Mouse (Mus musculus): ENCODE results near the gene Gpr179. TPM values are rescaled to one million over a fixed set of nuclear protein-coding genes. Genes with fewer than 3 reads are reported as not detected.
"Not testable (repeated sequence)": the region's sequence is repeated elsewhere in the genome, so short reads cannot be mapped to it uniquely, and the experiment has no call there.

Gpr179 gene
- polyA plus RNA-seq, 1 experiment from 2014 or later: 0.05 TPM

- 60% methylated on average over 14 of the region's 14 CpGs for WGBS
- peaks cover 29% of the 10 kb centered on the region for H3K4me1 ChIP-seq
- no peak overlapping the region for H3K4me3 ChIP-seq (replicated peaks)
- no peak for ATAC-seq (ENCODE audit: insufficient number of reproducible peaks, low FRiP score, low TSS enrichment, low read depth)
- H3K9me3 ChIP-seq (replicated peaks): no peaks in the 10 kb centered on the region
- no peaks in the 10 kb centered on the region; the same call in 1 of the 2 replicates for H3K27me3 ChIP-seq
- no peaks in the 10 kb centered on the region for H3K36me3 ChIP-seq
- H3K9ac ChIP-seq: no peak overlapping the region
- H3K4me2 ChIP-seq (replicated peaks): no peak overlapping the region
- H3K27ac ChIP-seq (replicated peaks): no peak overlapping the region
Observed at GRCm38 (mm10) chr11:97336751-97337345, 15.0 kb downstream of the Gpr179 start.

GRCm38 (mm10) chr11:97336238-97336637, 15.6 kb downstream of the Gpr179 start:
- H3K4me3 ChIP-seq (replicated peaks): no peak overlapping the region
- no peak overlapping the region for H3K27ac ChIP-seq (replicated peaks)
- no peaks in the 10 kb centered on the region for H3K36me3 ChIP-seq
- ATAC-seq (ENCODE audit: insufficient number of reproducible peaks, low FRiP score, low TSS enrichment, low read depth): no peak
- no peak overlapping the region for H3K9ac ChIP-seq
- no peaks in the 10 kb centered on the region; the same call in 1 of the 2 replicates for H3K27me3 ChIP-seq
- H3K9me3 ChIP-seq (replicated peaks): no peaks in the 10 kb centered on the region
- 44% methylated on average over 6 of the region's 6 CpGs for WGBS
- H3K4me1 ChIP-seq: peaks cover 29% of the 10 kb centered on the region
- no peak overlapping the region for H3K4me2 ChIP-seq (replicated peaks)

DNA sequence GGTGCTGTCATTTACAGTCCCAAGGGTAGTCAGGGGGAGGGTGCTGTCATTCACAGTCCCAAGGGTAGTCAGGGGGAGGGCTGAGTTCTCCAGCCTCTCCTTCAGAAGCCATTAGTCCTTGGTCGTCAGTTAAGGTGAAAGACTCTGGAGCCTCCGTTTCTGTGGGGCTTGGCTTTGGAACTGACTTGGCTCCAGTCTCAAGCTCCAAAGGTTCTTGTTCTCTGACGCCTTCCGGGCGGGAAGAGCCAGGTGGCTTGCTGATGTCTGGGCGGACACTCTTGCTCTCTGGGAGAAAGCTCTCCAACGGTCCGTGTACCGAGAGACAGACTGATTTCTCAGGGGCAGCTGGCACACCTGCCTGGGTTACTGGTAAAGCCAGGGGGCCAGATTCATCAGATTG, 17.5 kb downstream of the Gpr179 start:
- ATAC-seq (ENCODE audit: insufficient number of reproducible peaks, low FRiP score, low TSS enrichment, low read depth): no peak
- H3K4me2 ChIP-seq (replicated peaks): no peak overlapping the region
- H3K4me1 ChIP-seq: peaks cover 29% of the 10 kb centered on the region
- no peak overlapping the region for H3K27ac ChIP-seq (replicated peaks)
- no peaks in the 10 kb centered on the region for H3K9me3 ChIP-seq (replicated peaks)
- peaks cover 11% of the 10 kb centered on the region for H3K36me3 ChIP-seq
- no peak overlapping the region for H3K9ac ChIP-seq
- WGBS: 87% methylated on average over 9 of the region's 9 CpGs
- H3K27me3 ChIP-seq: no peaks in the 10 kb centered on the region; the same call in 1 of the 2 replicates
- no peak overlapping the region for H3K4me3 ChIP-seq (replicated peaks)

DNA sequence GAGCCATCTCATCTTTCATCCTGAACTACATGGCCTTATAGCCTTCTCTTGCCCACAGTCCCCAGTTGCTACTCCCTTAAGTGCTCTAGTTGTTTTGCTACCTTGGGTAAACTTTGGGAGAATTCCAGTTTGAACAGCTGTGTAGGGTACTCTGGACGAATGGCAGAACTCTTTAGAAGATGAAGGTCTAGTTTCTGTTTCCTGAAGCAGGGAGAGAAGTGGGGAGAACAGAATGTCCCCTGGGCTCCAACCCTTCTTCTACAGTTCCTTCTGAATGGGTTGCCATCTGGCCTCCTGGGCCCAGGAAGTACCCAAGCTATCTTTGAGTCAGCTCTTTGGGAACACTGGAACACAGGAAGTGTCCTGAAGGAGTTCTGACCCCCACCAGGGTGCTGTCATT, 18.0 kb downstream of the Gpr179 start:
- Histone ChIP-seq H3K36me3 (peaks cover 16% of the 10 kb centered on the region), H3K4me2 (replicated peaks) (no peak overlapping the region), H3K4me1 (peaks cover 28% of the 10 kb centered on the region), H3K4me3 (replicated peaks) (no peak overlapping the region), H3K27ac (replicated peaks) (no peak overlapping the region), H3K9ac (no peak overlapping the region), H3K9me3 (replicated peaks) (no peaks in the 10 kb centered on the region), H3K27me3 (no peaks in the 10 kb centered on the region; the same call in 1 of the 2 replicates)
- no peak for ATAC-seq (ENCODE audit: insufficient number of reproducible peaks, low FRiP score, low TSS enrichment, low read depth)
- WGBS: 41% methylated on average over 1 of the region's 1 CpGs

GRCm38 (mm10) chr11:97333044-97333443, 18.8 kb downstream of the Gpr179 start:
- no peak overlapping the region for H3K4me3 ChIP-seq (replicated peaks)
- H3K9me3 ChIP-seq (replicated peaks): no peaks in the 10 kb centered on the region
- 51% methylated on average over 9 of the region's 9 CpGs for WGBS
- no peak overlapping the region for H3K27ac ChIP-seq (replicated peaks)
- peaks cover 23% of the 10 kb centered on the region for H3K36me3 ChIP-seq
- no peak overlapping the region for H3K4me2 ChIP-seq (replicated peaks)
- H3K27me3 ChIP-seq: no peaks in the 10 kb centered on the region; the same call in 1 of the 2 replicates
- H3K9ac ChIP-seq: no peak overlapping the region
- ATAC-seq (ENCODE audit: insufficient number of reproducible peaks, low FRiP score, low TSS enrichment, low read depth): no peak
- peaks cover 20% of the 10 kb centered on the region for H3K4me1 ChIP-seq

DNA sequence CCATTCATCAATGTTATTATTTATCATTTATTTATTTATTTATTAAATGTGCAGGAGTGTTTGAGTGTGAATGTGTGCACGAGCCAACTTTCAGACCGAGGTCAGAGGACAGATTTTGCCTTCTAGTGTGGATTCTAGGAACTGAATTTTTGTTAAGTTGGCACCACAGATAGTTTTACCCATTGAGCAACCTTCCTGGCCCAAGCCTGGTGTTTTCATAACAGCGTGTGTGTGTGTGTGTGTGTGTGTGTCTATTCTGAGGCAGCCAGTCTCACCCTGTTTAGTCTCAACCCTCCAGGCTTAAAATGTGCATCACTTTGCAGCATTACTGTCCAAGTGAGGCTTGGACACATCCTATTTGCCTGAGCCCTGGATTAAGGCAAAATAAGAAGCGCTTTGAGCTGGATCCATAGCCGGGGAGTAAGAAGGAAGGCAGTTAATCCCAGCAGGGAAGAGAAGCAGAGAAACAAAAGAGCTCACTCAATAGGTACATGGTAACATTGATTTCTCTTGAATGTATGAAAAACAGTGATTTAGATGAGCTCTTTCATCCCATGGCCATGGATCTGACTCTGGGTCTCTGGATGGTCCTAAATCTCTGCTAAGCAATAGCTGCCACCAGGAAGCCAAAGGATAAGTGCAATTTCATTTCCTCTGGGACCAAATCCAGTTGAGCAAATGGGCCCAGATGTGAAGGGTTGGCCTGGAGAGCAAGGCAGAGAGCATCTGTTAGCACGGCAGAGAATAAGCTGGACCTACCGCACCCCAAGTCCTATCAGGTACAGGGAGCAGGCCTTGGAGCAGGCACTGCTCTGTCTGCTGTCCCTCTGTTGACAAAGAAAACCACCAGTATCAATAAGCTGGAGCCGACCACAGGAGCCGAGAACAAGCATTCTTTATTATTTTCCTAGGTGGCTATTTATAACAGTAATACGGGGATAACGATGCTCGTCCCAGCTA, 20.4 kb downstream of the Gpr179 start:
- 85% methylated on average over 12 of the region's 12 CpGs for WGBS
- no peak for ATAC-seq (ENCODE audit: insufficient number of reproducible peaks, low FRiP score, low TSS enrichment, low read depth)
- Histone ChIP-seq H3K4me3 (replicated peaks) (no peak overlapping the region), H3K9ac (no peak overlapping the region), H3K36me3 (peaks cover 34% of the 10 kb centered on the region), H3K27ac (replicated peaks) (no peak overlapping the region), H3K27me3 (no peaks in the 10 kb centered on the region), H3K9me3 (replicated peaks) (no peaks in the 10 kb centered on the region), H3K4me1 (peaks cover 6% of the 10 kb centered on the region; the same call in 1 of the 2 replicates), H3K4me2 (replicated peaks) (no peak overlapping the region)

- peaks cover 45% of the 10 kb centered on the region for H3K36me3 ChIP-seq
- H3K9ac ChIP-seq: no peak overlapping the region
- no peak overlapping the region for H3K4me3 ChIP-seq (replicated peaks)
- H3K27ac ChIP-seq (replicated peaks): no peak overlapping the region
- H3K4me2 ChIP-seq (replicated peaks): no peak overlapping the region
- 100% methylated on average over 1 of the region's 1 CpGs for WGBS
- no peaks in the 10 kb centered on the region for H3K27me3 ChIP-seq
- no peaks in the 10 kb centered on the region for H3K4me1 ChIP-seq
- H3K9me3 ChIP-seq (replicated peaks): no peaks in the 10 kb centered on the region
- no peak for ATAC-seq (ENCODE audit: insufficient number of reproducible peaks, low FRiP score, low TSS enrichment, low read depth)
Observed at GRCm38 (mm10) chr11:97330315-97330714, 21.6 kb downstream of the Gpr179 start.

DNA sequence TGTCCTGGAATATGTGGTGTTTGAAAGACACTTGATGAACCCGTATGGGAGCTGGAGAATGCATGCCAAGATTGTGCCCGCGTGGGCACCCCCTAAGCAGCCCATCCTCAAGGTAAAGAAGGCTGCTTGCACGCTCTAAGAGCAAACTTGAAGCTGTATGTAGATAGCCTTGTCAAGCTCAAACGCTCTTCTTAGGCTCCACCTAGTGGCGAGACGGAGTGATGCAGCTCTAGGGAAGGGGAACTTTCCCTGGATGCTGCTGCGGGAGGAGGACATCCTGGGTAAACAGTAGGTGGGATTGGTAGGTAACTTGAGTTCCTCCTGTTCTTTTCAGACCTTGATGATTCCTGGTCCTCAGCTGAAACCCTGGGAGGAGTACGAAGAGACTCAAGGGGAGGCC, 23.7 kb downstream of the Gpr179 start:
- no peak for ATAC-seq (ENCODE audit: insufficient number of reproducible peaks, low FRiP score, low TSS enrichment, low read depth)

DNA sequence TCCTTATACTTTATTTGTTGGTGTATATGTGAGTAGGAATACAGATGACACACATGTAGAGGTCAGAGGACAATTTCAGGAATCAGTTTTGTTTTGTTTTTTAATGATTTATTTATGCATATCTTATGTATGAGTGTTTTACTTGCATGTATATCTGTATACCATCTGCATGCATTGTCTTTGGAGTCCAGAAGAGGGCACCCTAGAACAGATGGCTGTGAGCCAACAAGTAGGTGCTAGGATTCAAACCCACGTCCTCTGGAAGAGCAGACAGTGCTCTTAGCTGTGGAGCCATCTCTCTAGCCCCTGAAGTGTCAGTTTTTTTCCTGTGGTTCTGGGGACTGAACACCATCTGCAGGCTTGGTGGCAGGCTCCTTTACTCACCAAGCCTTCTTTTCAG, 26.7 kb downstream of the Gpr179 start:
- H3K4me1 ChIP-seq: no peaks in the 10 kb centered on the region
- peaks cover 65% of the 10 kb centered on the region for H3K36me3 ChIP-seq
- H3K4me3 ChIP-seq (replicated peaks): no peak overlapping the region

More for the DNA sequence above, 23.7 kb downstream of the Gpr179 start:
- Histone ChIP-seq H3K4me1 (no peaks in the 10 kb centered on the region), H3K36me3 (peaks cover 60% of the 10 kb centered on the region), H3K4me3 (replicated peaks) (no peak overlapping the region), H3K4me2 (replicated peaks) (no peak overlapping the region), H3K27ac (replicated peaks) (no peak overlapping the region), H3K9me3 (replicated peaks) (no peaks in the 10 kb centered on the region), H3K9ac (no peak overlapping the region), H3K27me3 (no peaks in the 10 kb centered on the region)
- WGBS: 28% methylated on average over 9 of the region's 9 CpGs

DNA sequence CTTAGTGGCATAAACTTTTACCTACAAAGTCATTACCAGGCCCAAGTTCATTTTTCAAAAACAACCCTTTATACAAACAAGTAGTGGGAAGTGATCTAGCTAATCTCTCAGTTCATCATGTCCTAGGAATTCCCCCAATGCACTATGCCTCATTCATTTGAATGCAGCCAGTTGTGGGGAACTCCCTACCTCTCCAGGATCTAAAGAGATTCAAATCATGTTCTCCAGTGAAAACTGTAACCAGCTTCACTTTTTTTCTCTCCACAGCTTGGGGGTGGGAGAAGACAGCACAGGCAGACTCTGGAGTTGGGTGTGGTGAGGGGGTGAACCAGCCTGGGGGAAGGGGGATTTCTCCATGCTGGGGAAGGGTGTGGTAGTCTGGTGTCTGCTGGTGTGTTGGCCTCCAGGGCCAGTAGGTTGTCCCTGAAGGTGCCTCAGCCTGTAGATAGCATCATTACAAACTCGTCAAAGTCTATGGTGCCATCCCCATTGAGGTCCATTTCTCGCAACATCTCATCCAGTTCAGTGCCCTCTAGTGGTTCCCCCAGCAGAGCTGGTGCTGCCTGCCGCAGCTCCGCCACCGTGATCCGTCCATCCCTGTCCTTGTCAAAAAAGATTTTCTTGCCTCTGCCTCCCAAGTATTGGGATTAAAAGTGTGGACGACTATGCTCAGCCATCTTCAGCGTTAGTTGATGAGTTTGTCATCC, 29.8 kb downstream of the Gpr179 start:
- H3K4me3 ChIP-seq (replicated peaks); H3K4me2 ChIP-seq (replicated peaks); H3K27ac ChIP-seq (replicated peaks); H3K27me3 ChIP-seq; ATAC-seq (ENCODE audit: insufficient number of reproducible peaks, low FRiP score, low TSS enrichment, low read depth); H3K9me3 ChIP-seq (replicated peaks); H3K9ac ChIP-seq; H3K4me1 ChIP-seq: not testable (repeated sequence)
- 85% methylated on average over 8 of the region's 8 CpGs for WGBS
- H3K36me3 ChIP-seq: peaks cover 48% of the 10 kb centered on the region

More for the DNA sequence above, 26.7 kb downstream of the Gpr179 start:
- Histone ChIP-seq H3K4me2 (replicated peaks) (no peak overlapping the region), H3K9me3 (replicated peaks) (no peaks in the 10 kb centered on the region), H3K9ac (no peak overlapping the region), H3K27ac (replicated peaks) (no peak overlapping the region), H3K27me3 (no peaks in the 10 kb centered on the region)
- no peak for ATAC-seq (ENCODE audit: insufficient number of reproducible peaks, low FRiP score, low TSS enrichment, low read depth)
- WGBS: 44% methylated on average over 1 of the region's 1 CpGs

DNA sequence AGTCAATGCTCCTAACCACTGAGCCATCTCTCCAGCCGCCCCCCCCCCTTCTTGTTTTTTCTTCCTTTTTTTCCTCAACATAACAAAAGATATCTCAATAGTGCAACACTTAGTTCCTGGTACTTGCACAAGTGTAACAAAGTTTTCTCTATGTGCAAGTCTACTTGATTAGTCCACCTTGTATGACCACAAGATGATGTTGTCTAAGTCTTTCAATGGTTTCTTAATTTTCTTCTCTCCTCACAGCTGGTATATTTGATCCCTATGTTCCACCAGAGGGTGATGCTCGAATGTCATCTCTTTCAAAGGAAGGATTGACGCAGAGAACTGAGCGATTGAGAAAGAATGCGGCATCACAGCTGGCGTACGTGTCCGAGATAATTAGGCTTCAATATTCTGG, 30.7 kb downstream of the Gpr179 start:
- Histone ChIP-seq H3K9ac (no peak overlapping the region), H3K4me3 (replicated peaks) (no peak overlapping the region), H3K27ac (replicated peaks) (no peak overlapping the region), H3K27me3 (no peaks in the 10 kb centered on the region), H3K36me3 (peaks cover 40% of the 10 kb centered on the region), H3K4me2 (replicated peaks) (no peak overlapping the region), H3K9me3 (replicated peaks) (no peaks in the 10 kb centered on the region), H3K4me1 (peaks cover 8% of the 10 kb centered on the region; the same call in 1 of the 2 replicates)
- no peak for ATAC-seq (ENCODE audit: insufficient number of reproducible peaks, low FRiP score, low TSS enrichment, low read depth)
- 88% methylated on average over 8 of the region's 8 CpGs for WGBS
